Mouse (Mus musculus) bone marrow, adult 2 months (tissue): ENCODE results near the gene Ppp3ca. TPM values are rescaled to one million over a fixed set of nuclear protein-coding genes. Genes with fewer than 3 reads are reported as not detected.

Source experiments
- H3K27ac ChIP-seq: fragments of 200-500 bp; 2 replicates; pipeline ENCODE4 v1.5.1; 2012; ENCODE audit warnings: low read depth, mild to moderate bottlenecking, control low read depth, inconsistent platforms, low read length; ENCODE audit not compliant: control insufficient read depth, poor library complexity, insufficient read depth
- H3K4me1 ChIP-seq: fragments of 200-500 bp; 2 replicates; pipeline ENCODE4 v1.6.1; 2011; ENCODE audit warnings: low read length; ENCODE audit not compliant: control insufficient read depth, insufficient read depth
- H3K4me3 ChIP-seq: fragments of 200-500 bp; replicated peaks from 2 replicates; pipeline ENCODE3; 2011; ENCODE audit warnings: mild to moderate bottlenecking, low read depth, low read length, control low read depth; ENCODE audit not compliant: control insufficient read depth
- CTCF ChIP-seq: fragments of 200-500 bp; IDR thresholded peaks from 2 replicates; pipeline ENCODE4 v1.5.1; 2011; ENCODE audit warnings: low read length, control low read depth; ENCODE audit not compliant: control insufficient read depth, insufficient read depth
- POLR2A ChIP-seq: fragments of 200-500 bp; IDR thresholded peaks from 2 replicates; pipeline ENCODE4 v1.6.1; 2011; ENCODE audit warnings: low read depth, mild to moderate bottlenecking, control low read depth, low read length, borderline replicate concordance; ENCODE audit not compliant: control insufficient read depth
- WGBS: fragments of 180-500 bp; shearing (Covaris S2); methylation state at CpG from one replicate; pipeline ENCODE4 v1.1.7; 2018; 5-methylcytosine and 5-hydroxymethylcytosine counted together
- polyA plus RNA-seq: library from polyadenylated mRNA; stranded (reverse); fragments of >200 nt; gene quantifications from 2 replicates; pipeline ENCODE4 v1.2.4, GENCODE M21; 2011; ENCODE audit warnings: low replicate concordance; ENCODE audit not compliant: missing spikeins, insufficient read depth, insufficient read length

Ppp3ca gene
- polyA plus RNA-seq, 1 experiment = 25.9 TPM

DNA sequence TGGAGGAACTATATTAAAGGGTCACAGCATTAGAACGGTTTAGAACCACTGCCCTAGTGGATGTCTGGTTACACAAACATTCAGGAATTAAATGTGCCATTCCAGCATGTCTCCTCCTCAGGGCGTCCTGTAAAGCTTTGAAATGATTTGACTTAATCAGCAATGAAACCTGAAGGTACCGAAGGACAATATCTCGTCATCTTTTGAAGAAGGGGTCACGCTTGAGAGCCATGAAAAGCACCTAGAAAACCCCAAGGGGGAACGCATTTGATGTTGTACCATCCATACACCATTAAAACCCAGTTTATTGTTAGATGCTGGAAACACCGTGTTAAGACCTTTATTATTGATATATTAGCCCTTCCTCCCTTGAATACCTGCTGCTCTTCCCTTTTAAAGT, 36.8 kb downstream of the Ppp3ca start:
- 82% methylated on average over 7 of the region's 7 CpGs for WGBS
- TF ChIP-seq POLR2A = no peak
- no peak for TF ChIP-seq CTCF
- H3K4me1 ChIP-seq = peaks cover 3% of the 10 kb centered on the region
- no peak overlapping the region for H3K4me3 ChIP-seq
- no peak overlapping the region for H3K27ac ChIP-seq

DNA sequence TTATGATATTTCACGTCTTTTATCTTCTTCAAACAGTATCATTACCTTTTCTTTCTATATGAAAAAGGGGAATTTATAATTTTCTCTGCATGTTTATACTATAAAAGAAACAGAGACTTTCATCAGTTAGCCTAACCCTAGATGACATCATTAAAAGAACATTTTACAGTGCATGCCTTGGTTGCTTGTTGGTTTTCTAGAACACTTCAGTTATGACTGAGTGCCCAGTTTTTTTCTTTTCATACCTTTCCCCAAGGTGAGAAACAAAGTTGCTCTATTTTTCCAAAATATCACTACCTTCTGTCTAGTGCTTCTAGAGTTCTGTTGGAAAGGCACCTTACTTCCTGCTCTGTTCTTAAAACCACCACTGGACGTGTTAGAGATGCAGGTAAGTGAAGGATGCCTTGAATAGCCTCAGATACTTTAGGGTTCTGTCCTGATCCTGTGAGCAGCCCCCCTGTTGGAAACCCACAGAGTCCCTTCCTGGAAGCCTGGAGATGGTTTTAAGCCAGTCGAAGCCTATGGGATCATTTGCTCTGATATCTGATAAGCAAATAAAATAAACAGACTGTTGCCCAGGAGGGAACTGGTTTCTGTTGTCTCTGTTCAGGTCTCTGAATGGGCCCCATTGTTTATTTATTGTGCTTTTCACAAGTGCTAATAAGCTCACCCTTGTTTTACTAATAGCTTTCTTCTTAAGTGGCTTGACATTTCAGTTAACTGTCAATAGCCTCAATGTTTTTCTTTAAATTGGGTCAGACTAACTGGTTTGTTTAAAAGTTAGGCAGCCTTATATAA, 37.5 kb downstream of the Ppp3ca start:
- 58% methylated on average over 3 of the region's 3 CpGs for WGBS
- Histone ChIP-seq H3K4me1 (peaks cover 3% of the 10 kb centered on the region), H3K27ac (no peak overlapping the region), H3K4me3 (no peak overlapping the region)
- no peak for TF ChIP-seq POLR2A

DNA sequence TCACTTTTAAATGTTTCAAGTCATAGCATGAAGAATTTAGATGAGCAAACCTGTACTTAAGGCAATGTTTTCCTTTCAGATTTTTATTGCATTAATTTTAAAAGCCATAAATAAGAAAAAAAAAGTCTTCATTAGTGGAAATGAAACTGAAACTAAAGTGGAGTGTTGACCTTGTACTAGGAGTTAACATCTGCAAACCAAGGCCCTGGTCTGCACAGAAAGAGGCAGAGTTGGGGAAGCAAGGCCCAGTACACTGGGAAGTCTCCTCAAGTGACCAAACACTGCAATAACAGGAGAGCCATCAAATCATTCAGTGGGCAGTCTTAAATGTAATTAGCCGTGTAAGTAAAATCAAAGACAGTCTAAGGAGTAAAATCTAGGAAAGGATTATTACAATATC, 38.3 kb downstream of the Ppp3ca start:
- 29% methylated on average over 1 of the region's 1 CpGs for WGBS
- H3K4me1 ChIP-seq = peaks cover 3% of the 10 kb centered on the region
- H3K27ac ChIP-seq = no peak overlapping the region

DNA sequence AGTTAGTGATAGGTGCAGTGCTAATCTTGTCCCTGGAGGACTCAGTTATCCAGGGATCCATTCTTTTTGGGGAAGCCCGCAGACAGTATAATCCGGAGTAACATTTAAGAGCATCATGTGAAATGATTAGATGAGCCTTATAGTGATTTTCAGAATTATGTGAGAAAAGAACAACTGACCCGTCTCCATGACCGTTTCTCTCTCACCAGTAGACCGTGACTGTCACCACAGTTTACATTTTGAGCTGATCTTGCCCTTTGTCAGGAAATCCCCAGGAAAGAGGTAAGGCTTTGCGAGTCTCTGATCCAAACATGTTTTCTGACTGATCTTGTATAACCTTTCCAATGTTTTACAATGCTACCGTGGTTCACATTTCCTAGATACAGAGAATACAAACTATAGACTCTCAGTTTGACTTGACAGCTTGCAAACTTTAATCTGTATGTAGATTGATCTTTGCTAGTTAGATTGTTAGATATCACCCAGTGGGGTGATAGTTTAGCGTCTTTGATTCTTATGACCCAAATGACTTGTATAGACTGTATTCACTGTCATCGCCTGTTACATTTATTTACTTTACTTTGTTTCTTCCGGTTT, 40.5 kb downstream of the Ppp3ca start:
- 57% methylated on average over 10 of the region's 10 CpGs for WGBS
- Histone ChIP-seq H3K4me1 (peaks cover 3% of the 10 kb centered on the region), H3K4me3 (no peak overlapping the region), H3K27ac (no peak overlapping the region)
- TF ChIP-seq CTCF = no peak
- no peak for TF ChIP-seq POLR2A

More for the DNA sequence above, 38.3 kb downstream of the Ppp3ca start:
- no peak overlapping the region for H3K4me3 ChIP-seq
- no peak for TF ChIP-seq POLR2A
- TF ChIP-seq CTCF = no peak

DNA sequence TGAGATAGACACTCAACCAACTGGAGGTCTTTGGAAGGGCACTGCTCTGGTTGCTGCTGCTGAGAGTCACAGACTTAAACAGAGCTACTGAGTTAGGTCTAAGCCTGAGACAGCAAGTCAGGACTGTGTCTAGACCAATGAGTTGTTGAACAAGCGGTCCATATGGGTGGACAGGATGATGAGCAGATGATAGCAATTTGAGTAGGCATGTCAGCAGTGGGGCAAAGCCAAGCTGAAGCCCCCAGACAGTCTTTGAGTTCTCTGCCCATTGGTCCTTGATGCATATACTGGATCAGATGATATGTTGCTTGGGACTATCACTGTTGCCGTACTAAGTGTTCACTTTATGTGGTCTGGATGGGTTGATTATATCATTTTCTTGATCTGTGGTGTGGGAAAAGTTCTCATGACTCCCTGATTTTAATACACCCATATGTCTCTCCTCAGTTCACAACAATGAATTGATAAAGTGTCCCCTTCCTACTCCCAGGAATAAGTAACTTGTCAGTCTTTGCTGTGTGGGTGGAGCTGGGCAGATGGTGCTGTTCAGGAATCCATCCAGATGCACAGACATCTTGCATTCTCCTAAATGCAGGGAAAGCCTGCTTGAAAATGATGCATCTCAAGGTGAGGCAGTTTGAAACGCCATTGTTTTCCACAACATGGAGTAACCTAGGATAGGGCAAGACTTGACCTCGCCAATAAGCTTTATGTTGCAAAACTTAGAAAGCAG, 44.5 kb downstream of the Ppp3ca start:
- no peak for TF ChIP-seq CTCF
- no peak for TF ChIP-seq POLR2A
- 79% methylated on average over 4 of the region's 4 CpGs for WGBS
- no peak overlapping the region for H3K27ac ChIP-seq
- peaks cover 7% of the 10 kb centered on the region for H3K4me1 ChIP-seq
- H3K4me3 ChIP-seq = no peak overlapping the region

DNA sequence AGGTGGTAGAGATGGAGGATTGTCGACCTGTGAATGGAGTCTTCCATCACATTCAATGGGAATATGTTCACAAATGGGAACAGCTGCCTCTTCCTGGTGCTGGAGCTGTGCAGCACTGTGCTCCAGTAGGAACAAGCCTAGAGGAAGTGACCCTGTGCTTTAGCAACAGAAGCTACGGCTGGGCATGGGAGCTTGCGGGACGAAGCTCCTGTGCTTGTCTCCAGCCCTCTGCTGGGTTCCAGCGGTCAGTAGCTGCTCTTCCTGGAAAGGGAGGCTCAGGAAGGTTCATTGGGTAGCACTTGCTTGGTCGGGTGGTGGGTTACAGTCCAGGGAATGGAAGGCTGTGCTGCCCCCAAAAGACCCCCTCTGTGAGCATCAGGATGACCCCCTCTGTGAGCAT, 46.3 kb downstream of the Ppp3ca start:
- no peak for TF ChIP-seq CTCF
- TF ChIP-seq POLR2A = no peak
- H3K4me3 ChIP-seq = no peak overlapping the region

DNA sequence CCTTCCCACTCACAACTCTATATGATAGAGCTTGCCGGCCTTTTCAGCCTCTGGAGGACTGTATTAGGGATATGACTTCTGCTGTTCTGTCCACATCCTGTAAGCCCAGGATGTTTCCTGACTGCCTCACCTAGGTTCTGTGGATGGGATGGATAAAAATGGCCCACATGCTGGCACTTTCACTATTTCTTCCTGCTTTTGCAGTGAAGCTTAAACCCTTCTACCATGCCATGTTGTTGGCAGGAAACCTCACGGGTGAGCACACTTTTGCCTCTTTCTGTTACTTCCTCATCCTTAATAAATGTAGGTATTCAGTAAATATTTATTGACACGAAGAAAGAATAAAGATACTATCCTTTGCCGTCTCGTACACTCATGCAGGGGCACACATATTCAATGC, 48.5 kb downstream of the Ppp3ca start:
- no peak for TF ChIP-seq POLR2A
- no peak for TF ChIP-seq CTCF
- Histone ChIP-seq H3K4me3 (no peak overlapping the region), H3K27ac (no peak overlapping the region; the same call in 1 of the 2 replicates), H3K4me1 (peaks cover 7% of the 10 kb centered on the region)
- 50% methylated on average over 5 of the region's 5 CpGs for WGBS

More for the DNA sequence above, 46.3 kb downstream of the Ppp3ca start:
- Histone ChIP-seq H3K4me1 (peaks cover 7% of the 10 kb centered on the region), H3K27ac (no peak overlapping the region)
- WGBS = 59% methylated on average over 6 of the region's 6 CpGs

DNA sequence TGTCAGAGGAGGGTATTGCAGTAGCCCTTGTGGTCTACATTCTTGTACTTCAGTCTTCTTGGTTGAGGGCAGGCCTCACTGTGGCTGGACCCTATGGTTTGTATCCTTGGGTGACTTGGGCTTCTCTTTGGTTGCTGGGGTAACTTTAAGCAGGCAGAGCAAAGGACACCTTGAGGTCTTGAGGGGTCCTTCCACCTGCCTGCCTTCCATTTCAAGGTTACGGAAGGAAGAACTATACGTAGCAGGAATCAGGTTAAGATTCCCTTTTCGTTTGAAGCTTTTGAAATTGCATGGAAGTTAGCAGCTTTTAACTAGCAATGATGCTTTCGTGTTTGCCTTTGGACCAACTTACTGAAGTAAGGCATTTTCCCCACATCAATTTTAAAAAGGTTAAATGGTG, 51.3 kb downstream of the Ppp3ca start:
- Histone ChIP-seq H3K4me3 (no peak overlapping the region), H3K4me1 (peaks cover 8% of the 10 kb centered on the region), H3K27ac (no peak overlapping the region)
- TF ChIP-seq CTCF = no peak
- no peak for TF ChIP-seq POLR2A
- WGBS = 89% methylated on average over 4 of the region's 4 CpGs
